Mouse (Mus musculus) stomach, postnatal 0 days (tissue): ENCODE data around the gene Zbtb1. TPM values are rescaled to one million over a fixed set of nuclear protein-coding genes. Genes with fewer than 3 reads are reported as not detected.
A peak's percentile ranks its signal among the peaks of the same experiment; 100 is the strongest.

ENCODE experiments used
- ATAC-seq: fragments of 200-750 bp; cut with Nextera tagmentation; 2 replicates; pipeline ENCODE4 v1.8.0; 2017; ENCODE audit not compliant: low FRiP score, low TSS enrichment
- DNase-seq: peaks from one replicate; pipeline ENCODE4 v3.0.0-alpha.2; 2016; ENCODE audit warnings: low spot score
- H3K27ac ChIP-seq: fragments of 300-500 bp; sonication (generic); replicated peaks from 2 replicates; pipeline ENCODE4 v1.5.1; 2014; ENCODE audit warnings: mild to moderate bottlenecking, control low read depth
- H3K27me3 ChIP-seq: fragments of 300-500 bp; sonication (generic); 2 replicates; pipeline ENCODE4 v1.6.1; 2014; ENCODE audit warnings: low read length; ENCODE audit not compliant: control insufficient read depth, insufficient read depth
- H3K36me3 ChIP-seq: fragments of 300-500 bp; sonication (generic); 2 replicates; pipeline ENCODE4 v1.6.1; 2014; ENCODE audit warnings: low read length, mixed read lengths; ENCODE audit not compliant: control insufficient read depth, insufficient read depth
- H3K4me1 ChIP-seq: fragments of 300-500 bp; sonication (generic); replicated peaks from 2 replicates; pipeline ENCODE4 v1.6.1; 2014; ENCODE audit warnings: antibody characterized with exemption; ENCODE audit not compliant: control insufficient read depth, insufficient read depth
- H3K4me2 ChIP-seq: fragments of 300-500 bp; sonication (generic); replicated peaks from 2 replicates; pipeline ENCODE4 v1.6.1; 2014; ENCODE audit warnings: low read depth, mild to moderate bottlenecking, control low read depth, moderate library complexity
- H3K4me3 ChIP-seq: fragments of 300-500 bp; sonication (generic); 2 replicates; pipeline ENCODE4 v1.5.1; 2014; ENCODE audit warnings: low read depth, low read length, control low read depth
- H3K9ac ChIP-seq: fragments of 300-500 bp; sonication (generic); 2 replicates; pipeline ENCODE4 v1.6.1; 2014; ENCODE audit warnings: mild to moderate bottlenecking, low read length, control low read depth, mixed read lengths
- H3K9me3 ChIP-seq: fragments of 300-500 bp; sonication (generic); 2 replicates; pipeline ENCODE4 v1.6.1; 2016; ENCODE audit warnings: low read length; ENCODE audit not compliant: control insufficient read depth
- CTCF ChIP-seq: IDR thresholded peaks from 2 replicates; pipeline ENCODE4 v1.5.1; 2016; ENCODE audit warnings: antibody characterized with exemption, low read depth, mild to moderate bottlenecking, moderate library complexity
- EP300 ChIP-seq: optimal IDR thresholded peaks from 2 replicates; pipeline ENCODE3; 2016; ENCODE audit warnings: antibody characterized with exemption
- WGBS: fragments of 180-500 bp; shearing (Covaris S2); extraction: QIAGEN DNeasy Blood & Tissue Kit; methylation state at CpG from one replicate; pipeline ENCODE4 v1.1.7; 2014; 5-methylcytosine and 5-hydroxymethylcytosine counted together
- polyA plus RNA-seq: library from polyadenylated mRNA; unstranded; fragments of >200 nt; fragmentation: Nextera tagmentation; extraction: Ambion mirVana; gene quantifications from 2 replicates; pipeline ENCODE4 v1.2.1, GENCODE M21; 2015

Gene Zbtb1
- 4.8 and 5.0 TPM in 2 replicates for polyA plus RNA-seq

DNA sequence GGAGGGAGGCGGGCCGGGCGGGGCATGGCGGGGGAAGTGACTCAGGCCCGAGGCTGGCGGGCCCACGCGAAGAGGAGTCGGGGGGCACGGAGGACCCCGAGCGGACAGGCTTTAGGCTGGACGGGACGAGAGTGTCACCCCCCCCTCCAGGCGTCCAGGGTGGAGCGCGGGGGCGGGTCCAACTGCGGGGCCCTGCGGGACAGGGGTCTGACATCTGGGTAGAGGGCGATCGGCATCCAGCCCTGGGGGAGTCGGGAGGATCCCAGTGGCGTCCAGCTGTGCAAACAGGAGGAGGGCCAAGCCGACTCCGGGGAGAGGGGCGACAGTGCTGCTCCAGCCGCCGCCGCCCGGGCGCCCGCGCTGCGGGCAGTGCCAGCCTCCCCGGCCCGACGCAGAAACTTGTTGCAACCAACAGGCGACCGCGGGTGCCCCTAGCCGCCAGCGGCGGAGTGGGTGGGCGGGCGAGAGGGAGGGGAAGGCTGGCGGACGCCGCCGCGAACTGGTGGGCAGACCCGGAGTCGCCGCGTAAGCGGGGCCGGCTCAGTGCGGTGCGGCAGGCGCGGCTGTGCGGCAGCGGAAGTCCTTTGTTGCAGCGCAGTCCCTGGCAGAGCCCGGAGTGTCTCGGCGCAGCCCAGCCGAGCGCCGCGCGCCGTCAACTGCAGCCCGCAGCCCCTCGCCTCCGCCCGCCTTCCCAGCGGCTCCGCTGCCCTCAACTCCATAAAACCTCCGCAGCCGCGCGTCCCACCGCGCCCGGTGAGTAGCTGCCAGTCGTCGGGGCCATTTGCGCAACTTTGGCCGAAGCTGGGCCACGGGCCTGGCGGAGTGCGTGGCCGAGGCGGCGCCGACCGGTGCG is at the start of gene Zbtb1:
Gene Zbtb1 (plus strand): TSS at position 289 of the 853 bp plus-strand sequence.
- no peaks in the 10 kb centered on the region for H3K27me3 ChIP-seq
- under 1% methylated on average over 60 of the region's 99 CpGs for WGBS
- TF ChIP-seq CTCF, result peak; percentile 38; the same call in 1 of the 2 replicates
- TF ChIP-seq EP300, result no peak

DNA sequence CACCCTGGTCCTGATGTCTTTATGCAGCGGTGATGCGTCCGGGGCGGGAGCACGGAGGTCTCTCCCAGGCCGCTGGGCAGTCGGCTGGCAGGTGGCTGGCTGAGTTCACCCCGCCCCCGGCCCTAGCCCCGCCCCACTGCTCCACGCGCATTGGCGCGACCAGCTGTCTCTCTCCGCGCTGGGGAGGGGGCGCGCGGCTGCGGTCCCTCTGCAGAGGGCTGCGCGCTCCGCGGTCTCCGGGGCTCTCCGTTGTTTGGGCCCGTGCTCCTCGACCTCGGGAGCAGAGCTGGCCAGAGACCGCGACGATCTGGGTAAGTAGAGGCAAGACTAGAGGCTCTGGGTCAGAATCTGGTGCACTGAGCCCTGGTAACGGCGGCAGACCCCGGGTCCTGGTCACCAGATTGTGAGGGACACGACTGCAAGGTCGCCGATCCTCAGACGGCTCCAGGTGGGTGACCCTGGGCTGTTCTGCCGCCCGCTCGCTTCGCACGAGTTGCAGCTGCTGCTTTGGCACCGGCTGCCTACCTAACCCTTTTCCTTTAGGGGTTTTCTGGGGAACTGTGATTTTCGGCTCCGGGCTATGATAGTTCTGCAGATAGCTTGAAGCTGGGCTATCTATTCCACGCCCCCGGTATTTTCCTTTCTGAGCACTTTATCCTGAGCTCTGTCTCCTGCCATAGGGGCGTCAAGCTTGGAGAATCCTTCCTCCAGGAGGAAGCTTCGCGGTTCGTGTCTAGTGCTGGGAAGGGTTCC is 45.2 kb upstream of the Zbtb1 start, which contains the start of gene Akap5:
Gene Akap5 (plus strand): TSS at position 213 of the 753 bp plus-strand sequence.
- WGBS, result 1% methylated on average over 53 of the region's 53 CpGs
- Histone ChIP-seq H3K27ac (0 out of 2 replicates have a peak within 1 kb of the TSS, but pooled peaks have one; percentile 18), H3K36me3 (no peaks in the 10 kb centered on the region), H3K9ac (peak within 1 kb of the TSS; percentile 68), H3K9me3 (no peaks in the 10 kb centered on the region), H3K4me2 (peak within 1 kb of the TSS; percentile 98), H3K4me3 (peak within 1 kb of the TSS; percentile 58), H3K27me3 (no peaks in the 10 kb centered on the region), H3K4me1 (no peaks in the 10 kb centered on the region)
- peak; percentile 86 for ATAC-seq
- DNase-seq, result peak; percentile 71
- no peak for TF ChIP-seq EP300
- TF ChIP-seq CTCF, result no peak

More for the DNA sequence above, at the start of gene Zbtb1:
- DNase-seq, result peak; percentile 89
- H3K27ac ChIP-seq, result peak within 1 kb of the TSS; percentile 100
- H3K4me3 ChIP-seq, result peak within 1 kb of the TSS; percentile 96
- peak within 1 kb of the TSS; percentile 68 for H3K4me2 ChIP-seq
- 0 out of 2 replicates have a peak, but pooled peaks cover 2% of the 10 kb centered on the region for H3K4me1 ChIP-seq
- H3K9me3 ChIP-seq, result no peaks in the 10 kb centered on the region
- no peaks in the 10 kb centered on the region for H3K36me3 ChIP-seq
- peak within 1 kb of the TSS; percentile 98 for H3K9ac ChIP-seq
- ATAC-seq, result peak; percentile 71

GRCm38 (mm10) chr12:76326437-76327220 is 43.4 kb upstream of the Zbtb1 start:
- DNase-seq (no peak), ATAC-seq (no peak)
- no peaks in the 10 kb centered on the region for H3K27me3 ChIP-seq
- no peak for TF ChIP-seq EP300
- TF ChIP-seq CTCF, result no peak
- H3K9ac ChIP-seq, result no peak overlapping the region
- no peak overlapping the region for H3K4me2 ChIP-seq
- no peak overlapping the region for H3K27ac ChIP-seq
- H3K4me3 ChIP-seq, result no peak overlapping the region
- WGBS, result 89% methylated on average over 23 of the region's 23 CpGs
- no peaks in the 10 kb centered on the region for H3K36me3 ChIP-seq
- no peaks in the 10 kb centered on the region for H3K9me3 ChIP-seq
- no peaks in the 10 kb centered on the region for H3K4me1 ChIP-seq

- H3K4me3 ChIP-seq, result no peak overlapping the region
- H3K4me2 ChIP-seq, result no peak overlapping the region
- no peak for DNase-seq
- no peaks in the 10 kb centered on the region for H3K9me3 ChIP-seq
- WGBS, result 88% methylated on average over 6 of the region's 6 CpGs
- H3K9ac ChIP-seq, result no peak overlapping the region
- TF ChIP-seq CTCF (no peak), EP300 (no peak)
- no peaks in the 10 kb centered on the region for H3K4me1 ChIP-seq
- H3K27ac ChIP-seq, result no peak overlapping the region
- no peaks in the 10 kb centered on the region for H3K27me3 ChIP-seq
- H3K36me3 ChIP-seq, result no peaks in the 10 kb centered on the region
- ATAC-seq, result no peak
Measured at GRCm38 (mm10) chr12:76328567-76329354, 41.3 kb upstream of the Zbtb1 start.

DNA sequence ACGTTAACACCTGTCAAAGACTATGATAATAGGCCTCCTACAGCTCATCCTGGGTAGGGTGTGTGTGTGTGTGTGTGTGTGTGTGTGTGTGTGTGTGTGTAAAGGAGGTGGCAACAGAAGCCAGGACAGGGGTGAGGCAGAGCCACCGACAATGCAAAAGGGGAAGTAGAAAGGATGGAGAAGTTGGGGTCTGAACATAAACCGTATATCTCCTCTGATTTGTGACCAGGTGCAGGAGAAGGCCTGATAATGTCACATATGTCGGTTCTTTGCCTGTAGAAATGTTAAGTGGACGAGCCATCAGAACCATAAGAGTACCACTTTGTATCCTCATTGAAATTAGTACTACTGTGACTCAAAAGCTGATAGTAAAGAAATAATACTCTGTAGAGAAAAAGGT is 36.4 kb upstream of the Zbtb1 start:
- no peak overlapping the region for H3K4me3 ChIP-seq
- DNase-seq, result no peak
- no peak for ATAC-seq
- no peak overlapping the region for H3K4me2 ChIP-seq
- no peaks in the 10 kb centered on the region for H3K27me3 ChIP-seq
- H3K36me3 ChIP-seq, result no peaks in the 10 kb centered on the region
- H3K9ac ChIP-seq, result no peak overlapping the region
- TF ChIP-seq EP300 (no peak), CTCF (no peak)
- no peaks in the 10 kb centered on the region for H3K4me1 ChIP-seq
- 89% methylated on average over 5 of the region's 5 CpGs for WGBS
- H3K9me3 ChIP-seq, result no peaks in the 10 kb centered on the region
- H3K27ac ChIP-seq, result no peak overlapping the region
